Mouse (Mus musculus): ENCODE data around the gene Rptor. TPM values are rescaled to one million over a fixed set of nuclear protein-coding genes. Genes with fewer than 3 reads are reported as not detected.

Rptor gene
- polyA plus RNA-seq, 1 experiment from 2014 or later, result 10.8 TPM

GRCm38 (mm10) chr11:119735152-119735551, 132.4 kb downstream of the Rptor start:
- 74% methylated on average over 2 of the region's 2 CpGs for WGBS
- Histone ChIP-seq H3K4me2 (ENCODE audit: low read length) (no peak overlapping the region), H3K9ac (replicated peaks; ENCODE audit: low read length) (no peak overlapping the region), H3K36me3 (ENCODE audit: control insufficient read depth, insufficient read depth, low read length) (no peaks in the 10 kb centered on the region), H3K4me1 (ENCODE audit: control insufficient read depth, insufficient read depth, low read length) (peaks cover 11% of the 10 kb centered on the region), H3K9me3 (ENCODE audit: control insufficient read depth, low read length) (no peaks in the 10 kb centered on the region), H3K4me3 (replicated peaks; ENCODE audit: low read depth, low read length) (no peak overlapping the region), H3K27ac (replicated peaks; ENCODE audit: low read depth, low read length) (no peak overlapping the region), H3K27me3 (ENCODE audit: control insufficient read depth, insufficient read depth, low read length) (no peaks in the 10 kb centered on the region)
- no peak for DNase-seq
- ATAC-seq (ENCODE audit: low FRiP score, low TSS enrichment), result no peak

- Histone ChIP-seq H3K9ac (replicated peaks; ENCODE audit: low read length) (no peak overlapping the region), H3K9me3 (ENCODE audit: control insufficient read depth, low read length) (no peaks in the 10 kb centered on the region), H3K4me1 (ENCODE audit: control insufficient read depth, insufficient read depth, low read length) (peaks cover 17% of the 10 kb centered on the region), H3K4me3 (replicated peaks; ENCODE audit: low read depth, low read length) (no peak overlapping the region), H3K36me3 (ENCODE audit: control insufficient read depth, insufficient read depth, low read length) (no peaks in the 10 kb centered on the region), H3K27me3 (ENCODE audit: control insufficient read depth, insufficient read depth, low read length) (no peaks in the 10 kb centered on the region), H3K27ac (replicated peaks; ENCODE audit: low read depth, low read length) (0 out of 2 replicates have a peak overlapping the region, but pooled peaks have one; percentile 27), H3K4me2 (ENCODE audit: low read length) (no peak overlapping the region)
- ATAC-seq (ENCODE audit: low FRiP score, low TSS enrichment), result no peak
- no peak for DNase-seq
- WGBS, result 43% methylated on average over 7 of the region's 7 CpGs
Measured at GRCm38 (mm10) chr11:119738990-119739846, 136.5 kb downstream of the Rptor start.

- Histone ChIP-seq H3K9ac (replicated peaks; ENCODE audit: low read length) (no peak overlapping the region), H3K4me2 (ENCODE audit: low read length) (no peak overlapping the region), H3K36me3 (ENCODE audit: control insufficient read depth, insufficient read depth, low read length) (no peaks in the 10 kb centered on the region), H3K27me3 (ENCODE audit: control insufficient read depth, insufficient read depth, low read length) (no peaks in the 10 kb centered on the region), H3K9me3 (ENCODE audit: control insufficient read depth, low read length) (no peaks in the 10 kb centered on the region), H3K4me3 (replicated peaks; ENCODE audit: low read depth, low read length) (no peak overlapping the region), H3K4me1 (ENCODE audit: control insufficient read depth, insufficient read depth, low read length) (peaks cover 29% of the 10 kb centered on the region), H3K27ac (replicated peaks; ENCODE audit: low read depth, low read length) (no peak overlapping the region)
- DNase-seq (no peak), ATAC-seq (ENCODE audit: low FRiP score, low TSS enrichment) (no peak)
- WGBS, result 94% methylated on average over 1 of the region's 1 CpGs
Measured at GRCm38 (mm10) chr11:119741401-119741800, 138.7 kb downstream of the Rptor start.

- WGBS, result 70% methylated on average over 4 of the region's 4 CpGs
- DNase-seq, result peak; percentile 42
Measured at GRCm38 (mm10) chr11:119744436-119744835, 141.7 kb downstream of the Rptor start.

GRCm38 (mm10) chr11:119745333-119745732, 142.6 kb downstream of the Rptor start:
- ATAC-seq (ENCODE audit: low FRiP score, low TSS enrichment) (no peak), DNase-seq (peak; percentile 46)
- no peak overlapping the region for H3K4me3 ChIP-seq (replicated peaks; ENCODE audit: low read depth, low read length)
- 64% methylated on average over 7 of the region's 7 CpGs for WGBS
- no peak overlapping the region for H3K9ac ChIP-seq (replicated peaks; ENCODE audit: low read length)
- peak overlapping the region; percentile 55; the same call in 1 of the 2 replicates for H3K27ac ChIP-seq (replicated peaks; ENCODE audit: low read depth, low read length)
- no peaks in the 10 kb centered on the region for H3K36me3 ChIP-seq (ENCODE audit: control insufficient read depth, insufficient read depth, low read length)
- H3K4me1 ChIP-seq (ENCODE audit: control insufficient read depth, insufficient read depth, low read length), result peaks cover 25% of the 10 kb centered on the region; the same call in 1 of the 2 replicates
- H3K4me2 ChIP-seq (ENCODE audit: low read length), result no peak overlapping the region
- no peaks in the 10 kb centered on the region for H3K9me3 ChIP-seq (ENCODE audit: control insufficient read depth, low read length)
- no peaks in the 10 kb centered on the region for H3K27me3 ChIP-seq (ENCODE audit: control insufficient read depth, insufficient read depth, low read length)

More at GRCm38 (mm10) chr11:119744436-119744835, 141.7 kb downstream of the Rptor start:
- no peak overlapping the region for H3K4me2 ChIP-seq (ENCODE audit: low read length)
- no peak for ATAC-seq (ENCODE audit: low FRiP score, low TSS enrichment)
- H3K27ac ChIP-seq (replicated peaks; ENCODE audit: low read depth, low read length), result peak overlapping the region; percentile 55
- H3K9ac ChIP-seq (replicated peaks; ENCODE audit: low read length), result no peak overlapping the region
- no peaks in the 10 kb centered on the region for H3K36me3 ChIP-seq (ENCODE audit: control insufficient read depth, insufficient read depth, low read length)
- no peaks in the 10 kb centered on the region for H3K9me3 ChIP-seq (ENCODE audit: control insufficient read depth, low read length)
- no peak overlapping the region for H3K4me3 ChIP-seq (replicated peaks; ENCODE audit: low read depth, low read length)
- H3K4me1 ChIP-seq (ENCODE audit: control insufficient read depth, insufficient read depth, low read length), result peaks cover 28% of the 10 kb centered on the region
- H3K27me3 ChIP-seq (ENCODE audit: control insufficient read depth, insufficient read depth, low read length), result no peaks in the 10 kb centered on the region

- no peak for ATAC-seq (ENCODE audit: low FRiP score, low TSS enrichment)
- 84% methylated on average over 6 of the region's 6 CpGs for WGBS
- H3K9ac ChIP-seq (replicated peaks; ENCODE audit: low read length), result no peak overlapping the region
Measured at GRCm38 (mm10) chr11:119754459-119754858, 151.8 kb downstream of the Rptor start.

GRCm38 (mm10) chr11:119758214-119758613, 155.5 kb downstream of the Rptor start:
- 87% methylated on average over 5 of the region's 5 CpGs for WGBS
- Histone ChIP-seq H3K27me3 (ENCODE audit: control insufficient read depth, insufficient read depth, low read length) (no peaks in the 10 kb centered on the region), H3K4me2 (ENCODE audit: low read length) (no peak overlapping the region), H3K4me3 (replicated peaks; ENCODE audit: low read depth, low read length) (no peak overlapping the region), H3K36me3 (ENCODE audit: control insufficient read depth, insufficient read depth, low read length) (no peaks in the 10 kb centered on the region), H3K27ac (replicated peaks; ENCODE audit: low read depth, low read length) (no peak overlapping the region), H3K9me3 (ENCODE audit: control insufficient read depth, low read length) (no peaks in the 10 kb centered on the region), H3K4me1 (ENCODE audit: control insufficient read depth, insufficient read depth, low read length) (no peaks in the 10 kb centered on the region), H3K9ac (replicated peaks; ENCODE audit: low read length) (no peak overlapping the region)
- ATAC-seq (ENCODE audit: low FRiP score, low TSS enrichment), result no peak
- DNase-seq, result no peak

More at GRCm38 (mm10) chr11:119754459-119754858, 151.8 kb downstream of the Rptor start:
- no peaks in the 10 kb centered on the region for H3K9me3 ChIP-seq (ENCODE audit: control insufficient read depth, low read length)
- no peaks in the 10 kb centered on the region for H3K27me3 ChIP-seq (ENCODE audit: control insufficient read depth, insufficient read depth, low read length)
- no peak overlapping the region for H3K4me2 ChIP-seq (ENCODE audit: low read length)
- no peak overlapping the region for H3K4me3 ChIP-seq (replicated peaks; ENCODE audit: low read depth, low read length)
- H3K4me1 ChIP-seq (ENCODE audit: control insufficient read depth, insufficient read depth, low read length), result no peaks in the 10 kb centered on the region
- no peak for DNase-seq
- H3K27ac ChIP-seq (replicated peaks; ENCODE audit: low read depth, low read length), result no peak overlapping the region
- H3K36me3 ChIP-seq (ENCODE audit: control insufficient read depth, insufficient read depth, low read length), result no peaks in the 10 kb centered on the region

GRCm38 (mm10) chr11:119758705-119759327, 156.1 kb downstream of the Rptor start:
- Histone ChIP-seq H3K4me2 (ENCODE audit: low read length) (no peak overlapping the region), H3K9me3 (ENCODE audit: control insufficient read depth, low read length) (no peaks in the 10 kb centered on the region), H3K27ac (replicated peaks; ENCODE audit: low read depth, low read length) (peak overlapping the region; percentile 45), H3K27me3 (ENCODE audit: control insufficient read depth, insufficient read depth, low read length) (no peaks in the 10 kb centered on the region), H3K4me1 (ENCODE audit: control insufficient read depth, insufficient read depth, low read length) (no peaks in the 10 kb centered on the region), H3K9ac (replicated peaks; ENCODE audit: low read length) (no peak overlapping the region), H3K36me3 (ENCODE audit: control insufficient read depth, insufficient read depth, low read length) (no peaks in the 10 kb centered on the region), H3K4me3 (replicated peaks; ENCODE audit: low read depth, low read length) (no peak overlapping the region)
- DNase-seq (no peak), ATAC-seq (ENCODE audit: low FRiP score, low TSS enrichment) (no peak)
- 63% methylated on average over 7 of the region's 7 CpGs for WGBS

Measured in midbrain, embryonic 14.5 days (tissue).